Mouse (Mus musculus) retina, postnatal 7 days (tissue): ENCODE data around the gene Rspo1.
A peak's percentile ranks its signal among the peaks of the same experiment; 100 is the strongest.
"Not testable (repeated sequence)": the region's sequence is repeated elsewhere in the genome, so short reads cannot be mapped to it uniquely, and the experiment has no call there.

ENCODE experiments used
- DNase-seq: peaks from one replicate; pipeline ENCODE4 v3.0.0-alpha.2; 2012; ENCODE audit warnings: low read depth, low spot score

The Rspo1 gene

DNA sequence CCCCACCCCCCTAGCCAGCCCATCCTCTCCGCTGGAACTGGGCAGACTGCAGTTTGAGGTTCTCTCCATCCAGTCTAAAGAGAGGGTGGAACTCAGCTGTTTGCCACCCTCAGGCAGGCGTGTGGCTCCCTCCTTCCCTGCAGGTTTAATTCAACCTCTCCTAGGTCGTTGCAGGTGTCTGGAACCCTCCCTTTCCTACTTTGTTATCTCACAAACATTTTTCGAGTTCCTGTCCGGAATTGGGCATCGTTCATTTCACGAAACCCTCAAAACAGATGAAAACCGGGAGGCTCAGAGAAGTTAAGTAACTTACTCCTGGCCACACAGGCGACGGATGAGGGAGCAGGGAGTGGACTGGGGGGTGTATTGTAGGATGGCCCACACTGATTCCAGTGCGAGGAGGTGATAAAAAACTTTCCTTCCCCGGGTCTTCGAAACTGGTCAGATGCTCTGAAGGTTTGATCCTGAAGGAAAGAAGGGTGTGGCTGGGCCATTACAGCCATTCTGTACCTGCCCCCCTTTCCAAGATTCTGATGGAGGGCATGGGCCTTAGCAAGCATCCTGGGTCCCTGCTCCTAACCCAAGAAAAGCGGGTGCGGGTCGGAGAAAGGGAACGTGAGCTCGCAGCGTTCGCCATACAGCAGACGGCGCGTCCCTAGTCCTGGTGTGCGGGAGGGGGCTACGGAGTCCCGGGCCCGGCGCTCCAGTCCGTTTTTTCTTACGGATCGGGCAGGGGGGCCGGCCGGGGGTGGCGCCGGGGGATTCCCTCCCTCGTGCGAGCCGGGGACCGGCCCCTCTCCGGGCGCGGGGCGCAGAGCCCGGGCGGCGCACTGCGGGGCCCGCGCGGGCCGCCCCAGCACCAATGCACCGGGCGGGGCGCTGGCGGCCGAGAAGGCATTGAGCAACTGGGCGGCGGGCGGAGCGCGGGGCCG, at the start of gene Rspo1:
Gene Rspo1, plus strand, starts transcription at position 760 of the 932 bp plus-strand sequence.
- no peak for DNase-seq

GRCm38 (mm10) chr4:124936613-124937471, 49.4 kb upstream of the Rspo1 start, which contains the start of gene 9930104L06Rik:
Gene 9930104L06Rik (plus strand): TSS chr4:124937048.
- peak; percentile 94 for DNase-seq

GRCm38 (mm10) chr4:124939211-124939610, 47.0 kb upstream of the Rspo1 start, which contains the start of gene Cdca8:
Gene Cdca8 (minus strand): TSS chr4:124939311.
- DNase-seq: not testable (repeated sequence)

- DNase-seq: peak; percentile 69
These were observed 43.2 kb upstream of the Rspo1 start for GRCm38 (mm10) chr4:124943022-124943421.

DNA sequence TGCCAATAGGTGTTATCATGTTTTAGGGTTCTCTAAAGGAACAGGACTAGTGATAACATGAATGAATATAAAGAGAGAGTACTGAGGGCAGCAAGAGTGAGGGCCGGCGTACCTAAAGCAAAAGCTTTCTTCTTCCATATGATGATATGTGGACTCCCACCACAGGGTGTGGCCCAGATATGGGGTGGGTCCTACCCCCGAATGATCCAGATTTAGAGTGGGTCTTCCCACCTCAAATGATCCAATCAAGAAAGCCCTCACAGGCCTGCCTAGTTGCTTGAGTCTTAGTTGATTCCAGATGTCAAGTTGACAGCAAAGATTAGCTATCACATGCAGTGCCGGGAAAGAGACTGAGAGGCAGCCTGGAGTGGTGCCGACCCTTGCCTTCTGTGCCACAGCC, 42.4 kb upstream of the Rspo1 start:
- DNase-seq: no peak

- DNase-seq: no peak
These were observed 41.3 kb upstream of the Rspo1 start for GRCm38 (mm10) chr4:124944961-124945360.

- no peak for DNase-seq
These were observed 36.7 kb upstream of the Rspo1 start for GRCm38 (mm10) chr4:124949488-124949887.

DNA sequence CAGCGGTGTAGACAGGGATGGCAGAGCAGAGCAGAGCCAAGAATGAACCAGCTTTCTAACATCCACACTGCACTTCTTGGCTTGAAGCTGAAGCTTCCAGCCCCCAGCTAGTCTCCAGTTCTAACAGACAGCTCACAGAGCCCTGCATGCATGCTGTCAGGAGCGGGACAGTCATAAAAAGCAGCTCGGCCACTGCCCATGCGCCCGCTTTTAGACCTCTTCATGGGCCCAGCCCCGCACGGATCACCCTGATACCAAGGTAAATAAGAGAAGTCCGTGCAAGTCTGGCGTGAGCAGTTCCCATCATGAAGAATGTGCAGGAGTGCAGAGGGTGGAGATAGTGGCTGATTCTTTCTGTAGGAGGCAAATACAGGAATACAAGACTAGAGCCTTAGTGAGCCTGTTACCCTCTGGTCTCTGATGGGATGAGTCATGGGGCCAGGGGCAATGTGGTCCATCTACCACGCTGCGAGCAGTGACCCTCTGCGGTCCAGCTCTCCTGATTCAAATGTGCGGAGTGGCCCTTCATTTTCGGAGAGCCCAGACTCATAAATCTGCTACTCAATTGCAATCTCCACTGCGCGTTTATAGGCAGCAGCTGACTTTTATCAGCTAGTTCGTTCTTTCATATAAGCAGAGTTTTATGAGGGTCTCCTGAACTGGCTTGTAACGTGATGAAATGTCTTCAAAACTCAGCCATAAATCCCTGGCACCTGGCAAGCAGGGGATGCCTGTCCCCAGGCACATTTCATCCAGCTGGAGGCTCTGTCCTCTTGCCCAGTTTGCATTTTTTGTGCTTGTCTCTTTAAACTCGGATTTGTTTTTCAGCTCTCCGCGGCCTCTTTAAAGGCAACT, 35.8 kb upstream of the Rspo1 start:
- no peak for DNase-seq

GRCm38 (mm10) chr4:124951036-124951433, 35.2 kb upstream of the Rspo1 start:
- DNase-seq: no peak

GRCm38 (mm10) chr4:124953546-124953945, 32.7 kb upstream of the Rspo1 start:
- DNase-seq: no peak

DNA sequence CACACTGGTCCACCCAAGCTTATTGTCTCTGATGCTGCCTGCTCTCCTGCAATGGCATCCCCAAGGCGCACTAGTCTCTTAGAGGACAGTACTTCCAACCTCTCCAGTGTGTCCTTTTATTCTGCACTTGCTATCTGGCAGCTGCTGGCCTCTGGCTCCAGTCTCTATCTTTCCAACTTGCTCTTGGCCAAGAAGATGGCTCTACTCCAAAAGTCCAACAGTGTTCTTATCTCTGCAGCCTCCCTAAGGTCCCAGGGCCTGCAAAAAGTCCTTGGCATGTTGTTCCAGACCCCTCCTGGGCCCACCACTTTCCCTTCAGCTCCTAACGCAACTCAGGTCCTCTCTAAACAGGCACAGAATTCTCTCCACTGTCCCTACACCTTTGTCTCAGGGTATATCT, 28.9 kb upstream of the Rspo1 start:
- DNase-seq: no peak

DNA sequence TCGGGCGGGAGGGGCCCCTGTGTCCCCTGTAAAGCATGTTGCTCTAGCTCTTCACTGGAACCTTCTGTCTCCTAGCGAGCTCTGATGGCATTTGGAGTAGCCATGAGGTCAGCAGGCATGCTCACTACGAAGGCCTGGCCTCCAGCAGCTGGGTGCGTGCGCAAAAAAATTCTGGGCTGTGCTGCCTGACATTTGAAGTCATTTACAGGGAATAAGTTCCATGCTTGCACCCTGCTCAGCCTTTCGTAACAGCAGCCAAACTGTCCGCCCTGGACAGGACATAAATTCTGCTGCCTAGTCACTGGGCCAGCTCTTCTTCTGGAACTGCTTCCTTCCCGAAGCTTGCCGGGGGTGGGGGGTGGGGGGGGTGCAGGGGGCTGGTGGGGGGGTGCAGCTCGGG, 27.2 kb upstream of the Rspo1 start:
- DNase-seq: no peak

GRCm38 (mm10) chr4:124960940-124961339, 25.3 kb upstream of the Rspo1 start:
- no peak for DNase-seq

DNA sequence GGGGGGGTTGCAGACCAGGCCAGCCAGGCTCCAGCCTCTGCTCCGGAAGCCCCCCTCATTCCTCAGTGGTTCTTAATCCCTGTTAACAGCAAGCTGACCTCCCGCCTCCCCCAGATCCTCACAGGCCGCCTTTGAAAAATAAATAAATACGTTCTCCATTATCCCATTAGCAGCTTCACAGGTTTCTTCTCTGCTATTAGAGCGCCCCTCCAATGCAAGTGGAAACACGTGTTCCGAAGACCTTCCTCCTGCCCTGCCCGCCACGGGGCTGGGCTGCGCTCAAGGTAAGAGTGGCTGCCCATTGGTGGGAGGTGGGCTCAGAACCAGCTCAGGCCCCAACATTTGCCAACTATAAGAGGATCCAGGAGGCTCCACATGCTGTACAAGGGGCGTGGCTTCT, 23.7 kb upstream of the Rspo1 start:
- DNase-seq: no peak

- no peak for DNase-seq
These were observed 21.2 kb upstream of the Rspo1 start for GRCm38 (mm10) chr4:124964912-124965599.

DNA sequence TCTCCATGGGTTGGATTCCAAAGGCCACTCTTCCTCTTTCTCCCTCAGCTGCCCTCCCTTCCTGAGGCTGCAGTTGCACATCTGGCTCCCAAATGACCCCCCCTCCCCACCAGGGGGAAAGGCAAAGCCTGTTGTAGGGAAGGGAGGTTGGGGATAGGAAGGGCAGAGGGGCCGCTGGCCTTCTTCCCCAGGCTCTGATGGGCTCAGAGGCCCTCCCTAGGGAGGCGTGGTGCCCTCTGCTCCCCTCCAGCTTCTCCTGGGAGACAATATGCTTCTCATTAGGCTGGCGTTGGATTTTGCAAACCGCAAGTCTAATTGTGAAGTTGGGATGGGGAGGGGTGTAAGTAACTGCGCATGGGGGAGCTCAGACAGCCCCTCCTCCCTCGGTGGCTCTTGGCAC, 17.5 kb upstream of the Rspo1 start:
- no peak for DNase-seq

DNA sequence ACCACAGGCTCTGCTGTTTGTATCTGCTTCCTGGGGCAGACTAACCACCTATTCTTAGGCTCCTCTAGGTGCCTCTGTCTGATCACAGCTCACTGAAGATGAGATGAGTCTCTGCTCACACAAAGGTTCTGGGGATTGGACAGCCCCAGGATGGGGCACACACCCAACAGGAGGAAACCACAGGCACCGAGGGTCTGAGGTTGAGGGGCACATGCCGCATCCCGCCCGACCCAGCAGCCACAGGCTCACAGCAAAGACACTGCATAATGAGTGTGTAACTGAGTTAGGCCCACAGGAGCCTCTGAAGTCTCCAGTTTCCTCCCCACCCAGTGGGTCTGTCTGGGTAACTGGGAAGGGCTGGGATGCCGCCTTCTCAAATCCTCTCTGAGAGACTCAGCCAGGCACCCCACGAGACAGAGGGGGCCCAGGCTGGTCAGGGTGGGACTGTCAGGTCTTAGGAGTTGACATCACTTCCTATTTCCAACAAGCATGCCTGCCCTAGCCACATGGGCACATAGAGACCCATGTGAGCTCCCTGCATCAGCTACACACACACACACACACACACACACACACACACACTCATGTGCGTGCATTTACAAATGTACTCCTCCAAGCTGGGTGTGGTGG, 16.9 kb upstream of the Rspo1 start:
- DNase-seq: no peak

DNA sequence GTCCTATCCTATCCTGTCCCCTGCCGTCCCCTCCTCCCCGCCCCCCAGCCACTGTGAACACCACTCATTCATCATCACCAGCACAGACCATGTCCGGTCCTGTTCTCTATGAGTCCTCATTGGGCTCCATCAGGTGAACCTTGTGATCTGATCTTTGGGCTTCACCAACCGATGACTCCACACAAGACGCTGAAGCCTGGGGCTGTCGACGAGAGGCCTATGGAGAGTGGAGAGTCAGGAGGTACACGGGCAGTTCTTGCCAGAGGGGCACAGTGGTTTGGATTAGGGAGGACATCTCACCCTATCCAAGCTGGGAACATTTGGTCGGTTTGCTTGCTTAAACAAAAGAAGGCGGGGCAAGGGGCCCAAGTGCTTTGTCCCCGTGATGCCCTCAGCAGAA, 16.0 kb upstream of the Rspo1 start:
- no peak for DNase-seq

- DNase-seq: no peak
These were observed 15.6 kb upstream of the Rspo1 start for GRCm38 (mm10) chr4:124970677-124971076.

DNA sequence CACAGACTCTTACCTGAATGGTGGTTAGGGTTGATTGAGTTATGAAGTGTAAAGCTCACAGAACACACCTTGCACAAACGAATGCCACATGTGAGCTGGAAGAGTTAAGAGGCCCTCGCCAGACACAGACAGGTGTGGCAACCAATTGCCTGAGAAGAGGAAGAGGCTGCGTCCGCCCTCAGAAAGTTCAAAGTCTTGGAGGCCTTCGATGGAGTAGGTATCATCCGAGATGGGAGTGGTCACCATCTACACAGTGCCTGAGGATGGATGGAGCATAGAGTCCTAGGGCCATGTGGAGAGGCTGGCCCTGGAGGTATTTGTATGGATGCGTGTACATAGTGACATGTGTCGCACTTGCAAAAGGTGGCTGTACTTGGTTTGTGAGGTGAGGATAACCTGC, 15.1 kb upstream of the Rspo1 start:
- no peak for DNase-seq
